Mouse (Mus musculus) limb, embryonic 11.5 days (tissue): ENCODE results near the gene Msi2. TPM values are rescaled to one million over a fixed set of nuclear protein-coding genes. Genes with fewer than 3 reads are reported as not detected.

Experiments used
- ATAC-seq: fragments of 200-750 bp; cut with Nextera tagmentation; 2 replicates; pipeline ENCODE4 v1.8.0; 2017; ENCODE audit warnings: low read depth; ENCODE audit not compliant: insufficient number of reproducible peaks, low FRiP score, low TSS enrichment
- DNase-seq: peaks from one replicate; pipeline ENCODE4 v3.0.0-alpha.2; 2015; ENCODE audit warnings: low spot score
- H3K27ac ChIP-seq: fragments of 300-500 bp; sonication (generic); replicated peaks from 2 replicates; pipeline ENCODE4 v1.5.1; 2014; ENCODE audit warnings: low read depth, mild to moderate bottlenecking, low read length
- H3K27me3 ChIP-seq: fragments of 300-500 bp; sonication (generic); 2 replicates; pipeline ENCODE4 v1.6.1; 2014; ENCODE audit warnings: mild to moderate bottlenecking, low read length, mixed read lengths; ENCODE audit not compliant: control insufficient read depth, insufficient read depth
- H3K36me3 ChIP-seq: fragments of 300-500 bp; sonication (generic); 2 replicates; pipeline ENCODE4 v1.6.1; 2014; ENCODE audit warnings: mild to moderate bottlenecking, low read length, moderate library complexity, mixed read lengths; ENCODE audit not compliant: control insufficient read depth, insufficient read depth
- H3K4me1 ChIP-seq: fragments of 300-500 bp; sonication (generic); 2 replicates; pipeline ENCODE4 v1.6.1; 2014; ENCODE audit warnings: low read length, mixed read lengths; ENCODE audit not compliant: control insufficient read depth, insufficient read depth
- H3K4me2 ChIP-seq: fragments of 300-500 bp; sonication (generic); 2 replicates; pipeline ENCODE4 v1.6.1; 2014; ENCODE audit warnings: low read depth, mild to moderate bottlenecking, moderate library complexity; ENCODE audit not compliant: severe bottlenecking
- H3K4me3 ChIP-seq: fragments of 300-500 bp; sonication (generic); 2 replicates; pipeline ENCODE4 v1.5.1; 2014; ENCODE audit warnings: low read depth, low read length
- H3K9ac ChIP-seq: fragments of 300-500 bp; sonication (generic); 2 replicates; pipeline ENCODE4 v1.6.1; 2014; ENCODE audit warnings: mild to moderate bottlenecking, low read length
- H3K9me3 ChIP-seq: fragments of 300-500 bp; sonication (generic); 2 replicates; pipeline ENCODE4 v1.6.1; 2016; ENCODE audit warnings: low read length; ENCODE audit not compliant: control insufficient read depth
- WGBS: fragments of 180-500 bp; shearing (Covaris S2); extraction: QIAGEN DNeasy Blood & Tissue Kit; methylation state at CpG from one replicate; pipeline ENCODE4 v1.1.7; 2014; 5-methylcytosine and 5-hydroxymethylcytosine counted together
- polyA plus RNA-seq: library from polyadenylated mRNA; unstranded; fragments of >200 nt; fragmentation: Nextera tagmentation; extraction: Ambion mirVana; gene quantifications from 2 replicates; pipeline ENCODE4 v1.2.1, GENCODE M21; 2014

Msi2 gene
- polyA plus RNA-seq, 1 experiment from 2014 or later: 18.1 TPM

- Histone ChIP-seq H3K9ac (no peak overlapping the region), H3K36me3 (no peaks in the 10 kb centered on the region), H3K9me3 (no peaks in the 10 kb centered on the region), H3K27me3 (no peaks in the 10 kb centered on the region), H3K4me1 (peaks cover 40% of the 10 kb centered on the region), H3K4me3 (no peak overlapping the region), H3K4me2 (no peak overlapping the region), H3K27ac (peak overlapping the region; percentile 75)
- DNase-seq (peak; percentile 77), ATAC-seq (peak; percentile 49)
- WGBS: 39% methylated on average over 19 of the region's 19 CpGs
Observed at GRCm38 (mm10) chr11:88454867-88455806, 263.2 kb downstream of the Msi2 start.

- Histone ChIP-seq H3K27ac (no peak overlapping the region), H3K27me3 (no peaks in the 10 kb centered on the region), H3K4me1 (peaks cover 2% of the 10 kb centered on the region), H3K9me3 (no peaks in the 10 kb centered on the region), H3K4me3 (no peak overlapping the region), H3K4me2 (no peak overlapping the region), H3K36me3 (no peaks in the 10 kb centered on the region; the same call in 1 of the 2 replicates), H3K9ac (no peak overlapping the region)
- ATAC-seq (no peak), DNase-seq (no peak)
- 93% methylated on average over 6 of the region's 6 CpGs for WGBS
Observed at GRCm38 (mm10) chr11:88449180-88449579, 269.1 kb downstream of the Msi2 start.

- no peak for DNase-seq
- H3K36me3 ChIP-seq: no peaks in the 10 kb centered on the region; the same call in 1 of the 2 replicates
- WGBS: 79% methylated on average over 3 of the region's 3 CpGs
Observed at GRCm38 (mm10) chr11:88448571-88448970, 269.7 kb downstream of the Msi2 start.

GRCm38 (mm10) chr11:88447350-88447749, 271.0 kb downstream of the Msi2 start:
- DNase-seq: no peak
- WGBS: 86% methylated on average over 11 of the region's 11 CpGs
- no peak overlapping the region for H3K27ac ChIP-seq
- no peak overlapping the region for H3K9ac ChIP-seq
- H3K4me1 ChIP-seq: peaks cover 10% of the 10 kb centered on the region
- H3K27me3 ChIP-seq: no peaks in the 10 kb centered on the region
- H3K4me2 ChIP-seq: no peak overlapping the region
- H3K4me3 ChIP-seq: no peak overlapping the region
- H3K36me3 ChIP-seq: no peaks in the 10 kb centered on the region; the same call in 1 of the 2 replicates
- H3K9me3 ChIP-seq: no peaks in the 10 kb centered on the region
- ATAC-seq: no peak

More at GRCm38 (mm10) chr11:88448571-88448970, 269.7 kb downstream of the Msi2 start:
- Histone ChIP-seq H3K9ac (no peak overlapping the region), H3K4me3 (no peak overlapping the region), H3K4me1 (no peaks in the 10 kb centered on the region), H3K27ac (no peak overlapping the region), H3K9me3 (no peaks in the 10 kb centered on the region), H3K4me2 (no peak overlapping the region), H3K27me3 (no peaks in the 10 kb centered on the region)
- no peak for ATAC-seq

- ATAC-seq: no peak
- Histone ChIP-seq H3K9me3 (no peaks in the 10 kb centered on the region), H3K36me3 (no peaks in the 10 kb centered on the region; the same call in 1 of the 2 replicates), H3K4me3 (no peak overlapping the region), H3K27ac (no peak overlapping the region), H3K4me2 (no peak overlapping the region), H3K9ac (no peak overlapping the region), H3K4me1 (peaks cover 15% of the 10 kb centered on the region), H3K27me3 (no peaks in the 10 kb centered on the region)
- no peak for DNase-seq
- 79% methylated on average over 14 of the region's 14 CpGs for WGBS
Observed at GRCm38 (mm10) chr11:88443905-88444304, 274.4 kb downstream of the Msi2 start.

DNA sequence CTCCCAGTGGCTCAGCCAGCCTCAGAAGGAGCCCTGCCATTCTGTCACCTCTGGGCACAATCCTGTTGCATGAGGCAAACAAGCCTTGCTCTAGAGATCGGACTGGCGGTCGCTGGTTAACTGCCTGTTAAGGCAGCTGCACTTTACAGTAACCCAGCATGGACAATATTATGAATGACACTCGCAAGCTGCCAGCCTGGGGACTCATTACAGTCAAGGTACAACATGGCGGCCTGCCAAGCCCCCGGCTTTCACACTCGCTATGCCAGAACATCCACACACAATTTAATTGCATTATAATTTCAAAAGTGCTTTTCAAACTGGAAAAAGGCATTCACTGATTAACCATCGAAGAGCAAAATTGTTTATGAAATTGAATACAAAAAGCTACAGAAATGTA, 275.0 kb downstream of the Msi2 start:
- DNase-seq (no peak), ATAC-seq (no peak)
- H3K4me2 ChIP-seq: no peak overlapping the region
- peaks cover 18% of the 10 kb centered on the region for H3K4me1 ChIP-seq
- no peak overlapping the region; the same call in 1 of the 2 replicates for H3K9ac ChIP-seq
- no peak overlapping the region for H3K27ac ChIP-seq
- H3K36me3 ChIP-seq: no peaks in the 10 kb centered on the region; the same call in 1 of the 2 replicates
- no peaks in the 10 kb centered on the region for H3K9me3 ChIP-seq
- no peaks in the 10 kb centered on the region for H3K27me3 ChIP-seq
- WGBS: 84% methylated on average over 8 of the region's 8 CpGs
- no peak overlapping the region for H3K4me3 ChIP-seq

GRCm38 (mm10) chr11:88441871-88442740, 276.2 kb downstream of the Msi2 start:
- no peaks in the 10 kb centered on the region for H3K27me3 ChIP-seq
- peaks cover 18% of the 10 kb centered on the region for H3K4me1 ChIP-seq
- no peaks in the 10 kb centered on the region for H3K9me3 ChIP-seq
- 19% methylated on average over 12 of the region's 12 CpGs for WGBS
- DNase-seq: peak; percentile 72
- H3K36me3 ChIP-seq: no peaks in the 10 kb centered on the region
- peak overlapping the region; percentile 17; the same call in 1 of the 2 replicates for H3K9ac ChIP-seq
- no peak overlapping the region for H3K4me3 ChIP-seq
- H3K27ac ChIP-seq: 0 out of 2 replicates have a peak overlapping the region, but pooled peaks have one; percentile 30
- no peak overlapping the region for H3K4me2 ChIP-seq
- peak; percentile 81 for ATAC-seq

- Histone ChIP-seq H3K4me2 (no peak overlapping the region), H3K9ac (no peak overlapping the region), H3K4me1 (peaks cover 18% of the 10 kb centered on the region), H3K27me3 (no peaks in the 10 kb centered on the region), H3K4me3 (no peak overlapping the region), H3K36me3 (no peaks in the 10 kb centered on the region), H3K27ac (no peak overlapping the region), H3K9me3 (no peaks in the 10 kb centered on the region)
- no peak for DNase-seq
- no peak for ATAC-seq
- 83% methylated on average over 3 of the region's 3 CpGs for WGBS
Observed at GRCm38 (mm10) chr11:88438659-88439058, 279.7 kb downstream of the Msi2 start.
